7 mouse cellular contexts compared by ENCODE assay signal in the genomic region with DNA sequence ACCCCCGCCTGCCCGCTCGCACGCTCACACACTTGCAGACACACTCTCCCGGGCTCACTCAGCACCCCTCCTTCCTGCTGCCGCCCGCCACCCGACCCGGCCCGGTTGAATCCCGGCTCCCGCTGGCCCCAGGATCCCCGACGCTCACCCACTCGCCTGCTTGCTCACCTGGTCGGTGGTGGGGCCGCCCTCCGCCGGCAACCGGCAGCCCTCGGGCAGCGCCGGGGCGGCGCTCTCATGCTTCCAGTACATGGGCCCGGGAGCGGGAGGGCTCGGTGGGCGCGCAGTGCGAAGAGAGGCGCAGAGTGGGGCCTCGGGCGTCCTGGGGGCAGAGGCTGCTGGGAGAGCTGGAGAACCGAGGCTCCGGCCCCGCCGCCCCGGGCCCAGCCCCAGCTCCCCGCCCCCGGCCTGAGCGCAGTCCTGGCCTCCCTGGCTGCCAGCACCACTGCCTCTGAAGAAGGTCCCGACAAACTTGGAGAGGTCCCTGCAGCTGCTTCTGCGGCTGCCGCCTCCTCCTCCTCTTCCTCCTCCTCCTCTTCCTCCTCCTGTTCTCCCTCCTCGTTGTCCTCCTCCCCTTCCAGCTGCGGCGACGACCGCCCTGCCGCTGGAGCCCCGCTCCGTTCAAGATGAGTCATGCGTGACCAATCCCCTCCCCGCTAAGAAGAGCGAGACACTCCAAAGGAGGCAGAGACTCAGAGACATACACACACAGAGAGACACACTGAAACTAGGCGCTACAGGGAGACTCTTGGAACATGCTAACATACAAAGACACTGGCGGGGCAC. TPM values are rescaled to one million over a fixed set of nuclear protein-coding genes. Genes with fewer than 3 reads are reported as not detected.
DNase-seq lines count a peak whose midpoint lies in the region; ATAC-seq lines count a peak whose summit lies in the region.

A gene (minus strand): TSS at position 453 of the 786 bp plus-strand sequence.

- H3K27ac ChIP-seq in embryonic facial prominence, embryonic 14.5 days (replicated peaks; ENCODE audit: low read depth, low read length), result peak within 1 kb of the TSS; percentile 83
- H3K27ac ChIP-seq in hindbrain, embryonic 14.5 days, result no peak within 1 kb of the TSS
- no peak within 1 kb of the TSS for H3K27ac ChIP-seq in liver, embryonic 15.5 days (replicated peaks)

- 2% methylated on average over 33 of the region's 58 CpGs for WGBS in embryonic facial prominence, embryonic 14.5 days
- under 1% methylated on average over 55 of the region's 58 CpGs for WGBS in hindbrain, embryonic 14.5 days
- under 1% methylated on average over 58 of the region's 58 CpGs for WGBS in liver, embryonic 15.5 days (ENCODE audit: insufficient replicate concordance)

- H3K36me3 ChIP-seq in embryonic facial prominence, embryonic 14.5 days (ENCODE audit: control insufficient read depth, insufficient read depth, low read length), result no peaks in the 10 kb centered on the region
- H3K36me3 ChIP-seq in hindbrain, embryonic 14.5 days (replicated peaks; ENCODE audit: control insufficient read depth, insufficient read depth), result no peaks in the 10 kb centered on the region
- no peaks in the 10 kb centered on the region for H3K36me3 ChIP-seq in liver, embryonic 15.5 days (replicated peaks)

- ATAC-seq in embryonic facial prominence, embryonic 14.5 days (ENCODE audit: low read depth), result peak; percentile 35
- ATAC-seq in hindbrain, embryonic 14.5 days (ENCODE audit: low FRiP score), result peak; percentile 21; the same call in 1 of the 2 replicates
- no peak for ATAC-seq in liver, embryonic 15.5 days (ENCODE audit: insufficient read depth)

- H3K9ac ChIP-seq in embryonic facial prominence, embryonic 14.5 days (ENCODE audit: low read depth, low read length), result peak within 1 kb of the TSS; percentile 76
- peak within 1 kb of the TSS; percentile 44; the same call in 1 of the 2 replicates for H3K9ac ChIP-seq in hindbrain, embryonic 14.5 days
- no peak within 1 kb of the TSS for H3K9ac ChIP-seq in liver, embryonic 15.5 days

- DNase-seq in retina, postnatal 1 day, result peak; percentile 42
- no peak for DNase-seq in retina, embryonic 14.5 days (ENCODE audit: low spot score)
- DNase-seq in embryonic facial prominence, embryonic 14.5 days (ENCODE audit: low spot score), result peak; percentile 58
- DNase-seq in hindbrain, embryonic 14.5 days (ENCODE audit: low spot score), result no peak
- DNase-seq in spleen, adult 12 weeks (ENCODE audit: low spot score), result no peak
- no peak for DNase-seq in ovary, adult 18-20 months (ENCODE audit: low spot score)

- H3K4me1 ChIP-seq in embryonic facial prominence, embryonic 14.5 days (ENCODE audit: control insufficient read depth, insufficient read depth, low read length), result peaks cover 17% of the 10 kb centered on the region
- H3K4me1 ChIP-seq in hindbrain, embryonic 14.5 days (replicated peaks; ENCODE audit: control insufficient read depth, insufficient read depth, low read length), result peaks cover 34% of the 10 kb centered on the region
- H3K4me1 ChIP-seq in liver, embryonic 15.5 days (replicated peaks), result peaks cover 22% of the 10 kb centered on the region

- H3K4me3 ChIP-seq in embryonic facial prominence, embryonic 14.5 days (ENCODE audit: low read depth, low read length), result peak within 1 kb of the TSS; percentile 56
- peak within 1 kb of the TSS; percentile 30 for H3K4me3 ChIP-seq in hindbrain, embryonic 14.5 days (replicated peaks; ENCODE audit: low read length)
- peak within 1 kb of the TSS; percentile 35 for H3K4me3 ChIP-seq in liver, embryonic 15.5 days (replicated peaks)

- no peaks in the 10 kb centered on the region for H3K9me3 ChIP-seq in embryonic facial prominence, embryonic 14.5 days (ENCODE audit: control insufficient read depth, low read length)
- no peaks in the 10 kb centered on the region for H3K9me3 ChIP-seq in hindbrain, embryonic 14.5 days (ENCODE audit: control insufficient read depth, low read length)
- no peaks in the 10 kb centered on the region for H3K9me3 ChIP-seq in liver, embryonic 15.5 days (replicated peaks)

- peak within 1 kb of the TSS; percentile 77 for H3K4me2 ChIP-seq in embryonic facial prominence, embryonic 14.5 days (ENCODE audit: low read depth, low read length)
- peak within 1 kb of the TSS; percentile 53 for H3K4me2 ChIP-seq in hindbrain, embryonic 14.5 days (replicated peaks)
- peak within 1 kb of the TSS; percentile 51 for H3K4me2 ChIP-seq in liver, embryonic 15.5 days

- H3K27me3 ChIP-seq in embryonic facial prominence, embryonic 14.5 days (replicated peaks; ENCODE audit: control insufficient read depth, insufficient read depth, low read length), result peaks cover 88% of the 10 kb centered on the region
- peaks cover 97% of the 10 kb centered on the region for H3K27me3 ChIP-seq in hindbrain, embryonic 14.5 days (ENCODE audit: control insufficient read depth, insufficient read depth, low read length)
- H3K27me3 ChIP-seq in liver, embryonic 15.5 days, result peaks cover 99% of the 10 kb centered on the region

RNA-seq across cellular contexts. Expression of the gene that starts here (rescaled TPM):
- 5.3 and 5.4 TPM in 2 replicates for polyA plus RNA-seq in embryonic facial prominence, embryonic 14.5 days (2014; fragmentation: Nextera tagmentation; extraction: Ambion mirVana)
- 0.90 and 1.2 TPM in 2 replicates for polyA plus RNA-seq in hindbrain, embryonic 14.5 days (2014; fragmentation: Nextera tagmentation; extraction: Ambion mirVana)
- polyA plus RNA-seq in liver, embryonic 15.5 days (2015; fragmentation: Nextera tagmentation; extraction: Ambion mirVana), result 0.31 and 0.37 TPM in 2 replicates

Comparison
In these comparisons a context has a peak if more than half of its experiments do, and no peak if none do; other contexts are left out.
1. DNase-seq: peak in retina, postnatal 1 day (single experiment) and embryonic facial prominence, embryonic 14.5 days (single experiment); none in retina, embryonic 14.5 days (single experiment), hindbrain, embryonic 14.5 days (single experiment), spleen, adult 12 weeks (single experiment) and ovary, adult 18-20 months (single experiment).
2. Peak in every context shown above with its lines, with median percentiles within 50 percentile points of each other: H3K4me2 ChIP-seq and H3K4me3 ChIP-seq.